Mouse (Mus musculus): ENCODE measurements at regions not wholly inside any gene's neighbourhood (a gene's known extent, or its start where the extent isn't known, plus 50 kb on each side); places are given as distances from the start of the nearest gene placed in this dataset.

GRCm38 (mm10) chr7:135324991-135325390 lies 66.5 kb downstream of the Nps start:
- Histone ChIP-seq H3K79me2 (replicated peaks; ENCODE audit: control insufficient read depth, extremely low read depth, insufficient read depth, poor library complexity, severe bottlenecking) (no peaks in the 10 kb centered on the region), H3K9ac (ENCODE audit: insufficient read depth, low read depth) (no peak overlapping the region), H3K27ac (ENCODE audit: insufficient read depth, low read depth) (no peak overlapping the region), H3K4me1 (ENCODE audit: control insufficient read depth in 1 of 2, insufficient read depth in 2 of 2) (no peaks in the 10 kb centered on the region), H3K36me3 (replicated peaks in 1 of 2; ENCODE audit: control insufficient read depth in 1 of 2, insufficient read depth in 1 of 2, low read length in 1 of 2) (no peaks in the 10 kb centered on the region), H3K4me3 (replicated peaks in 1 of 3; ENCODE audit: low read depth in 2 of 3, low read length in 2 of 3, poor library complexity in 1 of 3) (no peak overlapping the region), H3K4me2 (ENCODE audit: insufficient read depth, low read depth, poor library complexity, severe bottlenecking) (no peak overlapping the region), H3K9me3 (replicated peaks; ENCODE audit: low read length) (no peaks in the 10 kb centered on the region), H3K27me3 (replicated peaks) (peaks cover 81% of the 10 kb centered on the region)
- TF ChIP-seq MAFK (IDR thresholded peaks at IDR 0.05; ENCODE audit: insufficient replicate concordance, low read length) = no peak
- no peak for TF ChIP-seq RAD21 (IDR thresholded peaks at IDR 0.05; ENCODE audit: low read depth, low read length)
- no peak for TF ChIP-seq ZC3H11A (IDR thresholded peaks at IDR 0.05; ENCODE audit: low read depth, low read length)
- no peak for TF ChIP-seq ZKSCAN1 (IDR thresholded peaks at IDR 0.05; ENCODE audit: borderline replicate concordance, low read depth, low read length)
- TF ChIP-seq ETS1 (conservative IDR thresholded peaks at IDR 0.05; ENCODE audit: low read depth, low read length) = no peak
- TF ChIP-seq IRF4 (IDR thresholded peaks at IDR 0.05; ENCODE audit: low read depth, low read length) = no peak
- TF ChIP-seq ZMIZ1 (IDR thresholded peaks at IDR 0.05; ENCODE audit: low read depth, low read length) = no peak
- TF ChIP-seq MYC (IDR thresholded peaks at IDR 0.05; ENCODE audit: low read depth, low read length) = no peak
- TF ChIP-seq GABPA (IDR thresholded peaks at IDR 0.05; ENCODE audit: insufficient replicate concordance, low read depth, low read length) = no peak
- TF ChIP-seq MAX (IDR thresholded peaks at IDR 0.05; ENCODE audit: low read length) = no peak
- no peak for TF ChIP-seq SMC3 (IDR thresholded peaks at IDR 0.05; ENCODE audit: low read depth, low read length)
- no peak for TF ChIP-seq BHLHE40 (IDR thresholded peaks at IDR 0.05; ENCODE audit: low read depth, low read length)
- TF ChIP-seq POLR2AphosphoS2 (IDR thresholded peaks at IDR 0.05; ENCODE audit: low read depth, low read length) = no peak
- TF ChIP-seq NRF1 (IDR thresholded peaks at IDR 0.05; ENCODE audit: low read depth, low read length) = no peak
- TF ChIP-seq E2F4 (IDR thresholded peaks at IDR 0.05; ENCODE audit: insufficient replicate concordance, low read depth, low read length) = no peak
- dilution Hi-C loops (cut with MboI; ENCODE audit: extremely low pct_ligation_motif_present, extremely low pct_unique_long_range_greater_than_20kb, low sequenced_read_pairs) = no loop called here
- DNase-seq (ENCODE audit: extremely low read depth) = no peak
- in situ Hi-C loops (cut with MboI; ENCODE audit: low pct_ligation_motif_present, low pct_unique_long_range_greater_than_20kb, low sequenced_read_pairs) = no loop called here

GRCm38 (mm10) chr7:135344979-135345378 lies 65.1 kb upstream of the Foxi2 start:
- Histone ChIP-seq H3K4me2 (ENCODE audit: insufficient read depth, low read depth, poor library complexity, severe bottlenecking) (no peak overlapping the region), H3K4me1 (ENCODE audit: control insufficient read depth in 1 of 2, insufficient read depth in 2 of 2) (no peaks in the 10 kb centered on the region), H3K9me3 (replicated peaks; ENCODE audit: low read length) (no peaks in the 10 kb centered on the region), H3K9ac (ENCODE audit: insufficient read depth, low read depth) (no peak overlapping the region), H3K79me2 (replicated peaks; ENCODE audit: control insufficient read depth, extremely low read depth, insufficient read depth, poor library complexity, severe bottlenecking) (no peaks in the 10 kb centered on the region), H3K36me3 (replicated peaks in 1 of 2; ENCODE audit: control insufficient read depth in 1 of 2, insufficient read depth in 1 of 2, low read length in 1 of 2) (no peaks in the 10 kb centered on the region), H3K27me3 (replicated peaks) (peaks cover 68% of the 10 kb centered on the region), H3K27ac (ENCODE audit: insufficient read depth, low read depth) (no peak overlapping the region), H3K4me3 (replicated peaks in 1 of 3; ENCODE audit: low read depth in 2 of 3, low read length in 2 of 3, poor library complexity in 1 of 3) (no peak overlapping the region)
- in situ Hi-C loops (cut with MboI; ENCODE audit: low pct_ligation_motif_present, low pct_unique_long_range_greater_than_20kb, low sequenced_read_pairs) = no loop called here
- no peak for TF ChIP-seq ZNF384 (IDR thresholded peaks at IDR 0.05; ENCODE audit: low read depth, low read length)
- TF ChIP-seq ZC3H11A (IDR thresholded peaks at IDR 0.05; ENCODE audit: low read depth, low read length) = no peak
- no peak for TF ChIP-seq JUND (conservative IDR thresholded peaks at IDR 0.05; ENCODE audit: low read depth, low read length)
- TF ChIP-seq MYC (IDR thresholded peaks at IDR 0.05; ENCODE audit: low read depth, low read length) = no peak
- no peak for TF ChIP-seq USF1 (IDR thresholded peaks at IDR 0.05; ENCODE audit: low read depth, low read length)
- TF ChIP-seq GABPA (IDR thresholded peaks at IDR 0.05; ENCODE audit: insufficient replicate concordance, low read depth, low read length) = no peak
- TF ChIP-seq MEF2A (IDR thresholded peaks at IDR 0.05; ENCODE audit: borderline replicate concordance, low read depth, low read length) = no peak
- no peak for TF ChIP-seq KAT2A (IDR thresholded peaks at IDR 0.05; ENCODE audit: insufficient replicate concordance, low read length)
- no peak for TF ChIP-seq NRF1 (IDR thresholded peaks at IDR 0.05; ENCODE audit: low read depth, low read length)
- no peak for TF ChIP-seq SMC3 (IDR thresholded peaks at IDR 0.05; ENCODE audit: low read depth, low read length)
- dilution Hi-C loops (cut with MboI; ENCODE audit: extremely low pct_ligation_motif_present, extremely low pct_unique_long_range_greater_than_20kb, low sequenced_read_pairs) = no loop called here
- no peak for DNase-seq (ENCODE audit: extremely low read depth)

Measured in CH12.LX (cell line).